24 mouse cellular contexts compared by ENCODE assay signal in the genomic region with DNA sequence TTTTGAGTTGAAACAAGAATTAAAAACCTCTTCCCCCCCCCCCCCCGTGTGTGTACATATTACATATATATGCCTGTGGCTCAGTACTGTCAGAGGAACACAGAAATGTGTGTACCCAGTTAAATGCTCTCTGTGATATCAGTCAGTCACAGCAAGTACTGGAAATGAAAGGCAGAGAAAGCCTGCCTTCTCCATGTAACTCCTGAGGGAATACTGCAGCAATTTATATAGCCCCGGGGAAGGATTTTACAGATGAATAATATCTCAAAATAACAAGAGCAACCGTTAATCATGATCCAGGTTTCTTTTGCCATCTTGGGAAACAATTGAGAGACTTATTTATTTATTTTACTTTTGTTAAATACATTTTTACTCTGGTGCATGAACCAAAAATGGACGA.
"Had no signal": no experiment of that assay in that cellular context is flagged by ENCODE, and none has a peak within 500 bp of the region (broad histone marks: within the 10 kb centered on the region; RNA-seq: fewer than 3 reads in every experiment).

No protein-coding gene starts in this region.

- H3K27me3 ChIP-seq: heart, embryonic 13.5 days; heart, embryonic 15.5 days; hindbrain, embryonic 13.5 days; hindbrain, embryonic 15.5 days; kidney, embryonic 15.5 days; limb, embryonic 12.5 days had no signal

- ATAC-seq: hindbrain, postnatal 0 days; intestine, embryonic 16.5 days had no signal

- H3K27ac ChIP-seq: gastrocnemius, adult 2 months; heart, embryonic 13.5 days; heart, embryonic 15.5 days; hindbrain, embryonic 13.5 days; hindbrain, embryonic 15.5 days; hindbrain, postnatal 0 days; kidney, embryonic 15.5 days; kidney, postnatal 0 days; left cerebral cortex, adult 2 months; limb, embryonic 10.5 days; limb, embryonic 12.5 days had no signal

- H3K9me3 ChIP-seq: heart, embryonic 13.5 days; heart, embryonic 15.5 days; hindbrain, embryonic 13.5 days; hindbrain, embryonic 15.5 days; kidney, embryonic 15.5 days; limb, embryonic 10.5 days; limb, embryonic 12.5 days had no signal

- DNase-seq: gastrocnemius, adult 2 months; gastrocnemius, postnatal 10 days; gastrocnemius, postnatal 25 days; heart, adult 18-20 months; heart, postnatal 14 days; heart, postnatal 36 days; kidney, adult 11 months; kidney, adult 2 months; kidney, adult 9 months; kidney, postnatal 14 days; kidney, postnatal 36 days; liver had no signal

- H3K9ac ChIP-seq: heart, embryonic 13.5 days; heart, embryonic 15.5 days; hindbrain, embryonic 13.5 days; hindbrain, embryonic 15.5 days; kidney, embryonic 15.5 days; limb, embryonic 12.5 days had no signal

- H3K36me3 ChIP-seq: heart, embryonic 13.5 days; heart, embryonic 15.5 days; hindbrain, embryonic 13.5 days; hindbrain, embryonic 15.5 days; kidney, embryonic 15.5 days; limb, embryonic 10.5 days; limb, embryonic 12.5 days had no signal

- H3K4me3 ChIP-seq: gastrocnemius, adult 2 months; heart, embryonic 13.5 days; heart, embryonic 15.5 days; hindbrain, embryonic 13.5 days; hindbrain, embryonic 15.5 days; kidney, embryonic 15.5 days; left cerebral cortex, adult 2 months; limb, embryonic 10.5 days; limb, embryonic 12.5 days had no signal

- H3K4me1 ChIP-seq: kidney, embryonic 15.5 days; limb, embryonic 10.5 days; limb, embryonic 12.5 days had no signal

- H3K4me2 ChIP-seq: heart, embryonic 11.5 days; heart, embryonic 13.5 days; heart, embryonic 15.5 days; hindbrain, embryonic 13.5 days; hindbrain, embryonic 15.5 days; kidney, embryonic 15.5 days; limb, embryonic 12.5 days had no signal
